Mouse (Mus musculus): ENCODE data around the gene Lsamp. TPM values are rescaled to one million over a fixed set of nuclear protein-coding genes. Genes with fewer than 3 reads are reported as not detected.

Lsamp gene
- total RNA-seq, 2 experiments from 2014 or later, result 0.38 to 0.53 TPM

DNA sequence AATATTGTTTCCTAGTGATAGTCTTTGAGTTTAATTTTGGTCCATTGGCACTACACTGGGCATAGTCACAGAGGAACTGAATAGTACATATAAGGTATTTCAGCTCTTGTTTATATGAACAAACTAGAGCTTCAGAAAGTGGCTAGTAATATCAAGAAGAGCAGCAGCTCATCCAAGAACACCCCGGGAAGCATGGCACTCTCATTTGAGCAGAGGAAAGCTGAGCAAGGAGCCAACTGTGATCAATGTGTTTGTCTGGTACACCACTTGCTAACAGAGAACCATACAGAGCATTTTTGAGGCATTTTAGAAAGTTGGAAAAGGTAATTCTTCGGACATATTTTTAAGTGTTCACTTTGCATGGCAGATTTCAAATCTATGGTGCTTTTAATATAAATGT lies 1805.9 kb downstream of the Lsamp start:
- Histone ChIP-seq H3K27ac (no peak overlapping the region), H3K4me3 (no peak overlapping the region)
- no peak for DNase-seq
- TF ChIP-seq CTCF (IDR thresholded peaks at IDR 0.05), result no peak
- intact Hi-C loops (cut with DNase I), result no loop called here

- no peak overlapping the region for H3K27ac ChIP-seq
- no peak for TF ChIP-seq CTCF (IDR thresholded peaks at IDR 0.05)
- H3K4me3 ChIP-seq, result no peak overlapping the region
- intact Hi-C loops (cut with DNase I), result no loop called here
- no peak for DNase-seq
Measured at GRCm38 (mm10) chr16:41820369-41820768, 1836.2 kb downstream of the Lsamp start.

DNA sequence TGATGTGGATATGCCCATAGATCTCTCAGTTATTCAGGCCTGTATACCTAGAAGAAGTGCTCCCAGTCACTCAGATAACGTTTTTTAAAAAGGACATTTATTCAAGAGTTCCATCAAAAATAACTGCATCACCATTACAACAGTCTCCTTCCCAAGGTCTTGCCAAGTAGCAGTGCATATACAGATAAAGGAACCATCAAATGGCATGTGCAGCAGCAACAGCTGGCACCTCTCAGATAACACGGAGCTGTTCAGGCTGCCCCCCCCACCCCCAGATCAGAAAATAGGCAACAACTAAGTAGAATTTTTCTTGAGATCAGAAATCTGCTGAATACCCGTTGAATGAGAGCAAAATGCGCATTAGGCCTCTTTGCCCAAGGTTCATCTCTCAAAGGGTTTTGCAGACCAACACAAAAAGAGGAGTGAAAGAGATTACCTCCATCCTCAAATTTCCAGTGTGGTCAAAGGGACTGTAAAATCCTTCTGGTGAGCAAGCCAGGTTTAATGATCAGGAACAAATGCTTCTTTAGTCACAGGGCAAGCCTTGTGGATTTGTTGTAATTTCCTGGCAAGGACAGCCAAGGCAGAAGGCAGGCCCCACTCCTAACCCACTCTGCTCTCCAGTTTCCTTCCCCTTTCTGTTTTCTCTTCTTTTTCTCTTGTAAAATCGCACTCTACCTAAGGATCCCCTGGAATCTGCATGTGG lies 1842.9 kb downstream of the Lsamp start:
- DNase-seq, result no peak
- H3K27ac ChIP-seq, result no peak overlapping the region
- TF ChIP-seq CTCF (IDR thresholded peaks at IDR 0.05), result no peak
- intact Hi-C loops (cut with DNase I), result no loop called here
- no peak overlapping the region for H3K4me3 ChIP-seq

GRCm38 (mm10) chr16:41827605-41827948 lies 1843.4 kb downstream of the Lsamp start:
- H3K27ac ChIP-seq, result no peak overlapping the region
- H3K4me3 ChIP-seq, result no peak overlapping the region
- DNase-seq, result no peak
- no peak for TF ChIP-seq CTCF (IDR thresholded peaks at IDR 0.05)
- intact Hi-C loops (cut with DNase I), result no loop called here

GRCm38 (mm10) chr16:41834637-41835036 lies 1850.5 kb downstream of the Lsamp start:
- Histone ChIP-seq H3K27ac (no peak overlapping the region), H3K4me3 (no peak overlapping the region)
- no peak for DNase-seq
- intact Hi-C loops (cut with DNase I), result loop anchor here (5.0 kb wide), 1 partner anchor 577 kb away; no protein-coding TSS in a partner anchor
- TF ChIP-seq CTCF (IDR thresholded peaks at IDR 0.05), result no peak

- intact Hi-C loops (cut with DNase I), result loop anchor here (5.0 kb wide), 1 partner anchor 578 kb away; no protein-coding TSS in a partner anchor
- peak; percentile 77 for TF ChIP-seq CTCF (IDR thresholded peaks at IDR 0.05)
- H3K4me3 ChIP-seq, result no peak overlapping the region
Measured at GRCm38 (mm10) chr16:41835745-41836144, 1851.6 kb downstream of the Lsamp start.

GRCm38 (mm10) chr16:41839751-41840404 lies 1855.7 kb downstream of the Lsamp start:
- no peak for DNase-seq
- intact Hi-C loops (cut with DNase I), result loop anchor here (5.0 kb wide), 1 partner anchor 583 kb away; no protein-coding TSS in a partner anchor
- no peak overlapping the region for H3K27ac ChIP-seq
- no peak overlapping the region for H3K4me3 ChIP-seq
- no peak for TF ChIP-seq CTCF (IDR thresholded peaks at IDR 0.05)

More at GRCm38 (mm10) chr16:41835745-41836144, 1851.6 kb downstream of the Lsamp start:
- DNase-seq, result no peak
- H3K27ac ChIP-seq, result no peak overlapping the region

GRCm38 (mm10) chr16:41846903-41847302 lies 1862.7 kb downstream of the Lsamp start:
- Histone ChIP-seq H3K27ac (no peak overlapping the region), H3K4me3 (no peak overlapping the region)
- intact Hi-C loops (cut with DNase I), result no loop called here
- no peak for DNase-seq
- TF ChIP-seq CTCF (IDR thresholded peaks at IDR 0.05), result no peak

- no peak overlapping the region for H3K4me3 ChIP-seq
- intact Hi-C loops (cut with DNase I), result no loop called here
- H3K27ac ChIP-seq, result no peak overlapping the region
- TF ChIP-seq CTCF (IDR thresholded peaks at IDR 0.05), result no peak
- no peak for DNase-seq
Measured at GRCm38 (mm10) chr16:41871917-41872593, 1887.9 kb downstream of the Lsamp start.

- intact Hi-C loops (cut with DNase I), result no loop called here
- Histone ChIP-seq H3K4me3 (no peak overlapping the region), H3K27ac (no peak overlapping the region)
- no peak for TF ChIP-seq CTCF (IDR thresholded peaks at IDR 0.05)
- no peak for DNase-seq
Measured at GRCm38 (mm10) chr16:41888546-41889165, 1904.5 kb downstream of the Lsamp start.

- TF ChIP-seq CTCF (IDR thresholded peaks at IDR 0.05), result no peak
- no peak for DNase-seq
- Histone ChIP-seq H3K4me3 (no peak overlapping the region), H3K27ac (no peak overlapping the region)
- intact Hi-C loops (cut with DNase I), result no loop called here
Measured at GRCm38 (mm10) chr16:41900783-41901182, 1916.6 kb downstream of the Lsamp start.

DNA sequence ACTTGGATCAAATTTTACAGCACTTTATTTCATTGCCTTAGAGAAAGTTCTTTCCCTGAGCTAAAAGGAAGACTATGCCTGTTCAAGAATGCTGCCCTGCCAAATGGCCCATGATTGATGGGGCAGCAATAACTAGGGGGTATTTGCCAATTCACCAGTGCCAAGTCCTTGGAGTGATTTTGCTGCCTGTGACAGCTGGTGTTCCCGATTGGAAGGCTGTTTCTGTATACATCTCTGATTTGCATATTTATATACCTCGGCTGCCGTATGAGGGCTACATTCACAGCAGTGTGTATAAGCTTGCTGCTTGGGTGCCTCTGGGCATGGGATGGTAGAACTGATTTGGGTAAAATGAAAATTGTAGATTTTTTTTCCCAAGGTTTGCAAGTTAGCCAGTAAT lies 1919.5 kb downstream of the Lsamp start:
- no peak overlapping the region for H3K27ac ChIP-seq
- intact Hi-C loops (cut with DNase I), result no loop called here
- DNase-seq, result no peak
- no peak for TF ChIP-seq CTCF (IDR thresholded peaks at IDR 0.05)
- H3K4me3 ChIP-seq, result no peak overlapping the region
